ENCODE assay signal across 8 mouse cellular contexts in genomic region chr5:123669991-123670799, GRCm38 (mm10). TPM values are rescaled to one million over a fixed set of nuclear protein-coding genes. Genes with fewer than 3 reads are reported as not detected.
DNase-seq lines count a peak whose midpoint lies in the region; ATAC-seq lines count a peak whose summit lies in the region.

No protein-coding gene starts in this region.

- H3K36me3 ChIP-seq in lung, embryonic 16.5 days (ENCODE audit: control insufficient read depth, insufficient read depth, low read length): no peaks in the 10 kb centered on the region
- H3K36me3 ChIP-seq in megakaryocyte, embryonic 14.5 days (replicated peaks; ENCODE audit: low read length): no peaks in the 10 kb centered on the region

- peak; percentile 29; the same call in 1 of the 2 replicates for ATAC-seq in frontal cortex, adult (ENCODE audit: low TSS enrichment)
- ATAC-seq in lung, embryonic 16.5 days (ENCODE audit: low read depth): no peak
- ATAC-seq in erythroblast, adult 5-6 weeks (replicated peaks; ENCODE audit: low FRiP score, poor library complexity, severe bottlenecking): peak; percentile 64

- no peak for DNase-seq in frontal cortex, postnatal 14 days (ENCODE audit: low spot score in 2 of 2)
- DNase-seq in lung, postnatal 10 days: no peak
- no peak for DNase-seq in retina, postnatal 1 day
- DNase-seq in layer of hippocampus, adult 8-10 months (ENCODE audit: low spot score in 2 of 2): no peak

- no peak overlapping the region for H3K4me3 ChIP-seq in lung, embryonic 16.5 days (ENCODE audit: low read length)
- peak overlapping the region; percentile 87 for H3K4me3 ChIP-seq in megakaryocyte, embryonic 14.5 days (replicated peaks)

- no peak overlapping the region for H3K4me2 ChIP-seq in lung, embryonic 16.5 days (ENCODE audit: low read depth, low read length)

- peak overlapping the region; percentile 9; the same call in 1 of the 2 replicates for H3K9ac ChIP-seq in lung, embryonic 16.5 days (ENCODE audit: low read length)

- peak overlapping the region; percentile 62 for H3K27ac ChIP-seq in lung, embryonic 16.5 days (ENCODE audit: low read length)

- H3K9me3 ChIP-seq in lung, embryonic 16.5 days (ENCODE audit: control insufficient read depth, low read length): no peaks in the 10 kb centered on the region
- H3K9me3 ChIP-seq in megakaryocyte, embryonic 14.5 days: no peaks in the 10 kb centered on the region

- H3K4me1 ChIP-seq in lung, embryonic 16.5 days (replicated peaks; ENCODE audit: control insufficient read depth, insufficient read depth, low read length): peaks cover 24% of the 10 kb centered on the region
- peaks cover 36% of the 10 kb centered on the region for H3K4me1 ChIP-seq in megakaryocyte, embryonic 14.5 days

- 67% methylated on average over 9 of the region's 9 CpGs for WGBS in lung, embryonic 16.5 days

- no peaks in the 10 kb centered on the region for H3K27me3 ChIP-seq in lung, embryonic 16.5 days (ENCODE audit: control insufficient read depth, insufficient read depth, low read depth, low read length)
- H3K27me3 ChIP-seq in megakaryocyte, embryonic 14.5 days (replicated peaks): no peaks in the 10 kb centered on the region

RNA-seq across cellular contexts. Expression of gene Clip1, which starts 14.2 kb away (rescaled TPM):
- 35.7 and 37.9 TPM in 2 replicates for polyA plus RNA-seq in lung, embryonic 16.5 days (2015; fragmentation: Nextera tagmentation; extraction: Ambion mirVana)
- 16.1 and 34.6 TPM in 2 replicates for total RNA-seq in erythroblast, adult 5-6 weeks (2015; ENCODE audit: low replicate concordance)
- total RNA-seq in erythroblast, adult 5-6 weeks (2017; ENCODE audit: low replicate concordance): 13.6 and 36.7 TPM in 2 replicates
- polyA plus RNA-seq in megakaryocyte, embryonic 14.5 days (2012; ENCODE audit: insufficient read depth, low replicate concordance): 3.7 TPM in 1 of 2 replicates, not detected in the other
- total RNA-seq in layer of hippocampus, adult 8-10 months (2022): 100 to 1,000 TPM; 125 to 142 (median 126) TPM

RNA-seq across cellular contexts. Expression of gene Zcchc8, which starts 50.7 kb away (rescaled TPM):
- polyA plus RNA-seq in lung, embryonic 16.5 days (2015; fragmentation: Nextera tagmentation; extraction: Ambion mirVana): 75.9 and 76.4 TPM in 2 replicates
- 6.7 and 10.8 TPM in 2 replicates for total RNA-seq in erythroblast, adult 5-6 weeks (2015; ENCODE audit: low replicate concordance)
- total RNA-seq in erythroblast, adult 5-6 weeks (2017; ENCODE audit: low replicate concordance): 16.1 and 38.2 TPM in 2 replicates
- 24.3 and 25.8 TPM in 2 replicates for polyA plus RNA-seq in megakaryocyte, embryonic 14.5 days (2012; ENCODE audit: insufficient read depth, low replicate concordance)
- 10 to 100 TPM; 41.5 to 54.4 (median 50.4) TPM for total RNA-seq in layer of hippocampus, adult 8-10 months (2022)
